Mouse (Mus musculus) kidney, adult 2 months (tissue): Measurements from ENCODE around the gene Fsd2.

Source experiments
- CTCF ChIP-seq: fragments of 200-500 bp; conservative IDR thresholded peaks from 2 replicates; pipeline ENCODE4 v1.5.1; 2011; ENCODE audit warnings: low read depth, mild to moderate bottlenecking, control low read depth, low read length, moderate library complexity, mixed read lengths; ENCODE audit not compliant: insufficient read depth, insufficient read length
- POLR2A ChIP-seq: fragments of 200-500 bp; IDR thresholded peaks from one replicate; pipeline ENCODE4 v1.6.1; 2011; ENCODE audit warnings: low read depth, low read length, control low read depth

DNA sequence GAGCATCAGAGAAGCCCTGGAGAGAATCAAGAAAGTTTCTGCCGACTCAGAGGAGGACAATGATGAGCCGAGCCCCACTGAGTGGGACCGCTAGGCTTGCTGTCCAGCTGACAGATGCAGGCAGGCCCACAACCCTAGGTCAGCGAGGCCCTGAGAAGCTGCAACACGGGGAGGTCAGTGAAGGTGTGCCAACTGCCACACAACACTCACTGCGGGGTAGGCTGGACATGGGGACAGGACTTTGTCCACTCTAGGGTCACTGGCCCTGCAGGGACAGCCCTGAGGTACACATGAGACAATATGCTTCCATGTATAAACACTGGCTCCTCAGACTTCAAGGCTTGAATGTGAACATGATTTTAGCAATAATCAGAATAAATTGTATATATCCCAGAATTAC, 29.3 kb upstream of the Fsd2 start:
- TF ChIP-seq POLR2A = no peak
- no peak for TF ChIP-seq CTCF
